Mouse (Mus musculus) T-helper 17 cell (primary cell): ENCODE data around the gene Dok4.

Experiments
- in situ Hi-C, 2 experiments: fragments of 300-600 bp; cut with MboI, MseI; formaldehyde crosslinking; loops; 1 replicate in 1 of 2; 2 replicates in 1 of 2; pipeline ENCODE4 v1.15.1; 2025; ENCODE audit warnings: high pct_unique_total_duplicates in 2 of 2

Gene Dok4

GRCm38 (mm10) chr8:94876197-94876730 is at the start of gene Dok4:
Gene Dok4 (minus strand): TSS chr8:94876330.
- in situ Hi-C loops: no loop called here

- in situ Hi-C loops: no loop called here
Observed at GRCm38 (mm10) chr8:94923405-94923804, 47.3 kb upstream of the Dok4 start, which contains the start of gene Adgrg5. Gene Adgrg5 (plus strand): TSS chr8:94923694.

GRCm38 (mm10) chr8:94922602-94923001 is 46.5 kb upstream of the Dok4 start:
- in situ Hi-C loops: no loop called here

- in situ Hi-C loops: no loop called here
Observed at GRCm38 (mm10) chr8:94922176-94922575, 46.0 kb upstream of the Dok4 start.

GRCm38 (mm10) chr8:94919256-94919655 is 43.1 kb upstream of the Dok4 start:
- in situ Hi-C loops: no loop called here

GRCm38 (mm10) chr8:94917851-94918495 is 41.8 kb upstream of the Dok4 start, which contains the start of gene Ccdc102a:
Gene Ccdc102a (minus strand): TSS chr8:94918098.
- in situ Hi-C loops: no loop called here

GRCm38 (mm10) chr8:94917352-94917751 is 41.2 kb upstream of the Dok4 start:
- in situ Hi-C loops: no loop called here

GRCm38 (mm10) chr8:94916960-94917324 is 40.8 kb upstream of the Dok4 start:
- in situ Hi-C loops: no loop called here

- in situ Hi-C loops: no loop called here
Observed at GRCm38 (mm10) chr8:94916311-94916959, 40.3 kb upstream of the Dok4 start.

GRCm38 (mm10) chr8:94914701-94915101 is 38.6 kb upstream of the Dok4 start:
- in situ Hi-C loops: no loop called here

- in situ Hi-C loops: no loop called here
Observed at GRCm38 (mm10) chr8:94914256-94914655, 38.1 kb upstream of the Dok4 start.

- in situ Hi-C loops: no loop called here
Observed at GRCm38 (mm10) chr8:94913061-94913660, 37.0 kb upstream of the Dok4 start.

- in situ Hi-C loops: loop anchor here in 1 of 2 experiments (5.0 kb wide), 2 partner anchors 87 to 192 kb away; no protein-coding TSS in a partner anchor
Observed at GRCm38 (mm10) chr8:94908847-94909246, 32.7 kb upstream of the Dok4 start.

GRCm38 (mm10) chr8:94907591-94908300 is 31.6 kb upstream of the Dok4 start:
- in situ Hi-C loops: loop anchor here in 1 of 2 experiments (5.0 kb wide), 2 partner anchors 85 to 190 kb away; no protein-coding TSS in a partner anchor

GRCm38 (mm10) chr8:94904450-94905175 is 28.5 kb upstream of the Dok4 start:
- in situ Hi-C loops: loop anchor here in 1 of 2 experiments (5.0 kb wide), 2 partner anchors 82 to 187 kb away; no protein-coding TSS in a partner anchor

- in situ Hi-C loops: no loop called here
Observed at GRCm38 (mm10) chr8:94903709-94904108, 27.6 kb upstream of the Dok4 start.

- in situ Hi-C loops: no loop called here
Observed at GRCm38 (mm10) chr8:94901031-94901430, 24.9 kb upstream of the Dok4 start.

GRCm38 (mm10) chr8:94900617-94901016 is 24.5 kb upstream of the Dok4 start:
- in situ Hi-C loops: no loop called here

- in situ Hi-C loops: no loop called here
Observed at GRCm38 (mm10) chr8:94899262-94899661, 23.1 kb upstream of the Dok4 start.

- in situ Hi-C loops: no loop called here
Observed at GRCm38 (mm10) chr8:94892917-94893316, 16.8 kb upstream of the Dok4 start.
